Mouse (Mus musculus): ENCODE measurements around the gene Slc10a4. TPM values are rescaled to one million over a fixed set of nuclear protein-coding genes. Genes with fewer than 3 reads are reported as not detected.

Slc10a4 gene
- polyA plus RNA-seq, 1 experiment from 2014 or later = 2.3 TPM

DNA sequence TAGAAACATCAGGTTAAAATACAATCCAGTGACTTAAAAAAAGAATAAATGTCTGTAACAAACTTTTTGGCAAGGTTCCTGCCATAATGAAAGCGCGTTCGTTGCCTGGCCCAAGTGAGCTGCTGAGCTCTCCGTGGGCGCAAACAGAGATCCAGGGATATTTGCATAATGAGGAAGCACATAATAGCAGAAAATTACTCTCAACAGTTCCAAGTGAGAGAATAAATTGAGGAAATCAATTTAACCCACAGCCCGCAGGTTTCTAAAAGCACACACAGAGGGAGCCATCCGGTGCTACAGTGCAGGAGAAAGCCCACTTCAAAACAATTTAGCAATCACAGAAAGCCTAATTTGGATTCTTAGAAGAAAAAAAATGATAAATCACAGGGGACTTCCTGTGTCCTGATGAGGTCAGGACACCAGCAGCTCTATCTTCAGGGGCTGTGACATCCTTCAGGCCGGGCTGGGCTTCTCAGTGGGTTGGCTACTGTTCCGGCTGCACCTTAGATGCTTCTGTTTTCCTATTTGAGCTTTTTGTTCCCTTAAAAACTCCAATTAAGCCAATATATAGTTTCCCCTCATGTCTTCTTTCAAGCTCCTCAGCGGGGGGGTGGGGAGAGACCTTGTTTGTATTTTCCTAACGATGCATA lies 54.9 kb downstream of the Slc10a4 start:
- Histone ChIP-seq H3K9ac (replicated peaks; ENCODE audit: low read length) (no peak overlapping the region), H3K27me3 (ENCODE audit: control insufficient read depth, insufficient read depth, low read length) (no peaks in the 10 kb centered on the region), H3K9me3 (replicated peaks; ENCODE audit: control insufficient read depth, low read length) (no peaks in the 10 kb centered on the region), H3K4me3 (ENCODE audit: low read depth, low read length) (no peak overlapping the region), H3K36me3 (replicated peaks; ENCODE audit: control insufficient read depth, insufficient read depth, low read depth, low read length) (no peaks in the 10 kb centered on the region; the same call in 1 of the 2 replicates), H3K4me2 (ENCODE audit: low read depth, low read length) (no peak overlapping the region), H3K4me1 (ENCODE audit: control insufficient read depth, insufficient read depth, low read length) (no peaks in the 10 kb centered on the region), H3K27ac (replicated peaks; ENCODE audit: low read depth, low read length) (no peak overlapping the region)
- ATAC-seq (replicated peaks; ENCODE audit: insufficient number of reproducible peaks, low FRiP score, low TSS enrichment, low read depth) = no peak
- 66% methylated on average over 11 of the region's 11 CpGs for WGBS
- DNase-seq (ENCODE audit: low spot score) = no peak

Other genes starting within 250 kb of the Slc10a4 start
- gene Tec, start 138.4 kb upstream of the Slc10a4 start, polyA plus RNA-seq (2014; fragmentation: Nextera tagmentation; extraction: Ambion mirVana) = 2.6 and 3.2 TPM in 2 replicates
- gene Slain2, start 92.6 kb upstream of the Slc10a4 start, polyA plus RNA-seq (2014; fragmentation: Nextera tagmentation; extraction: Ambion mirVana) = 25.3 and 26.7 TPM in 2 replicates
- not detected in 2 replicates for gene Gm10135, start 32.2 kb upstream of the Slc10a4 start, polyA plus RNA-seq (2014; fragmentation: Nextera tagmentation; extraction: Ambion mirVana)
- 25.7 and 27.4 TPM in 2 replicates for gene Fryl, start 249.7 kb downstream of the Slc10a4 start, polyA plus RNA-seq (2014; fragmentation: Nextera tagmentation; extraction: Ambion mirVana)

Data from embryonic facial prominence, embryonic 11.5 days (tissue).